Mouse (Mus musculus) lung, postnatal 14 days (tissue): ENCODE data around the gene Arsg.

Experiments used
- DNase-seq: peaks from one replicate; pipeline ENCODE4 v3.0.0; 2021

Gene Arsg

GRCm38 (mm10) chr11:109473171-109474085 lies at the start of gene Arsg, which contains the start of gene Slc16a6:
Arsg (plus strand) TSS chr11:109473374.
Slc16a6 (minus strand) TSS chr11:109473598.
- peak; percentile 68 for DNase-seq

- peak; percentile 100 for DNase-seq
These were observed 47.5 kb upstream of the Arsg start, which contains the start of gene Amz2 for GRCm38 (mm10) chr11:109425392-109426271. Amz2 (plus strand) TSS chr11:109425946.

- no peak for DNase-seq
These were observed 46.9 kb upstream of the Arsg start for GRCm38 (mm10) chr11:109426272-109426586.

- DNase-seq: no peak
These were observed 45.8 kb upstream of the Arsg start for GRCm38 (mm10) chr11:109427353-109427752.

DNA sequence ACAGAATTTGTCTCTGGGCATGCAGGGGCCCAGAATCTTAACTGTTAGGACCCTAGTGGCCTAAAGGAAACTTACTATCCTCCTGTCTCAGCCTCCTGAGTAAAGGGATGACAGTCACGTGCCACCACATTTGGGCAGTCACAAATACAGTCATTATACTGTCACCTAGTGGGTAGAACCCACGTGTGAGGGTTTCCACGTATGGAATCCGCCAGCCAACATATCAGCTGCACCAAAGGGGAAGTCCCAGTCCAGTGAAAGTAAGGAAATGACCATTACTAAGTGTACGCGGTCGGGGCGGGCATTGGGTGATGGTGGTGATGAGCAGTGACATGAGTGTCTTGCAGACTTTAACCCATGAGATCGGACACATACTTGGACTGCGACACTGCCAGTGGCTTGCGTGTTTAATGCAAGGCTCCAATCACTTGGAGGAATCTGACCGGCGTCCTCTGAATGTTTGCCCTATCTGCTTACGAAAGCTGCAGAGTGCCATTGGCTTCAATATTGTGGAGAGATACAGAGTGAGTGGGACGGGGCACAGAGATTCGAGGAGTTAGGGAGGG lies 38.9 kb upstream of the Arsg start:
- no peak for DNase-seq

GRCm38 (mm10) chr11:109436889-109437288 lies 36.3 kb upstream of the Arsg start:
- DNase-seq: no peak

DNA sequence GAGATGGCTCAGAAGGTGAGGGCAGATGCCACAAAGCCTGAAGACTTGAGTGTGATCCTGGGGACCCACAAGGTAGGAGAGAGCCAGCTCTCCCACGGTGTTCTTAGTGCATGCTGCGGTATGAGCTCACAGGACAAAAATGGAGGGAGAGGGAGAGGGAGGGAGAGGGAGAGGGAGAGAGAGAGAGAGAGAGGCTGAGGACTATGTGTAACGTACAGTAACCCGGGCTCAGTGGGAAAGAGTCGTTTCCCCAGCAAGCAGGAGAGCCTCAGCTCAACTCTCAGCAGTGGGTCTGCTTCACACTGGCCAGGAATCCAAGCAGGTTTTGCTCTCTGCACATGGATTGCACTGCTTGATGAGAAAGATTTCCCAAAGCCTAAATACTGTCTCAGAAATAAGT lies 34.0 kb upstream of the Arsg start:
- DNase-seq: no peak

DNA sequence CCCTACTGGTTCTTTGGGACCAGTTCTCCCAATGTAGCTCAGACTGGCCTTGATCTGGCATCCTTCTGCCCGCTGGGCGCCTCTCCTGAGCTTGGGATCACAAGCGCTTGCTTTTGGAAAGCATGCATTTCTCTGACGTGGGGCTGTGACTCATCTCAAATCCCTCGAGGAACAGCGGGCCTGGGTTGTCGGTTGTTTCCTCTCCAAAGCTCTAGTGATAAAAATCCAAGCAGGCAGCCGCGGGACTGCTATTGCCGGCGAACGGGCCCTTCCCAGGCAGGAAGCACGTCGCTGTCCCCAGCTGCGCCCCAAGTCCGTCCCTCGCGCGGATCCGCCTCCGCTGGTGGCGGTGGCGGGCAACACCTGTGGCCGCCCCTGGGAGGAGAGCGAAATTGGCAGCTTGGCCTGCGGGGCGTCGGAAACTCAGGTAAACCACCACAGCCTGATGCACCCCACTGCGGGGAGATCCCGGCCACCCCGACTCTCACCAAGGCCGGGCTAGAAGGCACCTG lies 33.3 kb upstream of the Arsg start:
- DNase-seq: peak; percentile 79

- DNase-seq: no peak
These were observed 32.5 kb upstream of the Arsg start for GRCm38 (mm10) chr11:109440641-109441040.

GRCm38 (mm10) chr11:109441119-109441518 lies 32.1 kb upstream of the Arsg start:
- peak; percentile 60 for DNase-seq

GRCm38 (mm10) chr11:109442166-109442730 lies 30.9 kb upstream of the Arsg start:
- DNase-seq: no peak

DNA sequence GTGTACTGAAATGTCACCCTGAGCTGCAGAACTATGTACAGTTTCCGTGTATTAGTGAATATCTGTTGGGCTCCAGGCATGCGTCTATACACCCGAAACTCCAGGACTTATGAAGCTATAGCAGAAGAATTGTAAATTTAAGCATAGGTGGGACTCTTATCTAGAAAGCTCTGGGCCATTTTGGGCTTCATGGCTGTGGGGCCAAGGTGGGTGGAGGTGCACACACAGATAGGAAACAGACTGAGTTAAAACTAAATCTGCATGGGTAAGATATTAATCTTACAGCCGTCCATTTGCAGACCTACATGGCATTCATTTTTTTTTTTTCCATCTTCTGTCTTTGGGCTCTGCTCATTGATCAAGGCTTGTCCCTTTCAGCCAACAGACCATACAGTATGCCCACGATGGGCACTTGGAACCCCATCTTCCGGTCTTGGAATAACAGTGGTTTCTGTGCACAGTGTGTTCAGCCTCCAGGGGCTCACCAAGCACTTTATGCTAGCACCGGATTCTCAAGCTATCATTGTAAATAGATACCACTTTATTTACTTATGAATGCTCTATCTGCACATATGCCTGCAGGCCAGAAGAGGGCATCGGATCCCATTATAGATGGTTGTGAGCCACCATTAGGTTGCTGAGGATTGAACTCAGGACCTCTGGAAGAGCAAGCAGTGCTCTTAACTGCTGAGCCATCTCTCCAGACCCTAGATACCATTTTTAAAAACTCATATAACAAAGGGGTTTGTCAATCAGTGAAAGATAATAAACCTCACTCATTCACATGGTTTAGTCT lies 29.5 kb upstream of the Arsg start:
- DNase-seq: no peak

GRCm38 (mm10) chr11:109444600-109444999 lies 28.6 kb upstream of the Arsg start:
- DNase-seq: peak; percentile 46

GRCm38 (mm10) chr11:109445438-109446035 lies 27.6 kb upstream of the Arsg start:
- no peak for DNase-seq

- DNase-seq: no peak
These were observed 22.0 kb upstream of the Arsg start for GRCm38 (mm10) chr11:109451169-109451568.

DNA sequence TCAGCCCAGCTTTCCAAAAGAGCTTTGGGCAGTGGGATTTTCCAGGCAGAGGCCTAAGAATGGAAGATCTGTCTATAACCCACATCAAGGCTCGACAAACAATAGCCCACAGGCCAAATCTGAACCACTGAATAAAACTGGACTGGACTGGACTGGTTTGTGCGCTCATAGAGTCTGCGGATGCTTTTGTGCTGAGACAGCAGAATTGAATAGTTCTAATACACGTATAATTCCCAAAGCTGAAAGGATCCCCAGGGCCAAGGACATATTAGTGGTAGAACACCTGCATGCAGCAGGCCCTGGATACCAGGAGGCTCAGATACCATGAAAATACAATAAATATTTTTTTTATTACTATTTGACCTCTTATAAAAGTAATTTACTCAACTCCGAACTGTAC lies 16.9 kb upstream of the Arsg start:
- DNase-seq: no peak

GRCm38 (mm10) chr11:109458165-109458564 lies 15.0 kb upstream of the Arsg start:
- DNase-seq: no peak

GRCm38 (mm10) chr11:109460586-109460985 lies 12.6 kb upstream of the Arsg start:
- DNase-seq: no peak

DNA sequence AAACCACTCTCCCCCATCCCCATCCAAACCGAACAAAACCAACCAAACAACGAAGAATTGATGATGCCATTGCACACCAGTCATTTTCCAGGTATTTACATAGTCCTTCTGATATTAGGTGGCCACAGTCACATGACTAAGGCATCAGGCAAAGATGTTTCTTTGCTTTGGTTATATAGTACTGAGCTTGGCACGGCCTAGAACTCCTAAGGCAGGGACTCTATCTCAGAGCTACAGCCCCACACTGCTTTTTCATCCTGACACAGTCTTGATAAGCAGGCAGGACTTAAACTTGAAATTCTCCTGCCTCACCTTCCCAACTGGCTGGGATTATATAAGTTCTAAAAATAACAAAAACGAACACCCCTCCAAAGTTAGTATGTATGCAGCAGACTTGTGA lies 8.1 kb upstream of the Arsg start:
- DNase-seq: no peak

DNA sequence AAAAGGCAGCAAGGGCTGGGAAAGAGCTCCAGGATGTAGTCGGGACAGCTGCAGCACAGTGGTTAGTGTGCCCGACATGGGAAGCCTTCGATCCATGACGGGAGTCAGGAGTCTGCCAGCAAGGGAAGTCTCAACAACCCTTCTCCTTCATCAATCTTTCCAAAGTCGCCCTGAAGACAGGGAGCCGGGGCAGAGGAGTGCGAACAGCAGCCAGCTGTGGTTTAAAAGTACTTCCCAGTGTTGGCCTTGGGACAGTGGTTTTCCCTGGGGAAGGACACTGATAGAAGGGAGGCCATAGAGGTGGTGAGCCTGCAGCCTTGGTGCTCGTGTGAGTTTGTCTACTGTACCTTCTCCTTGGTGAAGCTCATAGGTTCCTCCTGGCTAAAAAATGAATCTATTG lies 6.2 kb upstream of the Arsg start:
- no peak for DNase-seq

DNA sequence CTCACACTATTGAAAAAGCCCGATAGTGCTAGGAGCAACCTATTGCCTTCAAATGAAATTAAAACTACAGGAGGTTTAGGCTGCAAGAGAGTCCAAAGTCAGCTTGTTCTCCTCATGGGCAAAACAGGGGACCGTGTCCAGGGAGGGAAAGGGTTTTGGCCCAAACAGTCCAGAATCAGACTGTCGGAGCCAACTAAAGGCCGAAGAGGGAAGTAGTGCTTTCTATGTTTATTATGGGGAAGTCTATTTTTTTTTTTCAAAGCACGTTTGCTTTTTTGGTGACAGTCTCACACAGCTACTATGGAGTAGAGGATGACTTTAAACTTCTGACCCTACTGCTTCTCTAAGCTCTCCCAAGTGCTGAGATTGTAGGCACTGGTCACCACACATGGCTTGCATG lies 5.0 kb upstream of the Arsg start:
- no peak for DNase-seq

DNA sequence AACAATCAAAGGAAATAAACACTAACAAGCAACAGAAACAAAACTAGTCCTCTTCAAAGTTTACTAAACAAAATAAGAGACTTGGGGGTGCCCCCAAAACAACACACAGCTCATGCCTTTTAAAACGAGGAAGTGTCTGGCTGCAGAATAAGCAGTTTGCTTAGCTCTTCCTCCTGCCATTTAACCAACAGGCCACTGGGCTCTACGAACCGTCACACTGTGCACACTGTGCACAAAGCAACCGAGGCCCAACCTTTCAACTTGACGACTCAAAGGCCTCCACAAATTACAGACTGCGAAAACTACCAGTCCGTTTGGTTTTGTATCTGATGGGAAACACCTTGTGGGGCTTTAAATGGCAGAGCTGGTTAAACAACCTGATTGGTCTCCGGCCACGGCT lies 3.0 kb upstream of the Arsg start:
- no peak for DNase-seq
